Mouse (Mus musculus) liver (tissue): ENCODE data around the gene Glyatl3.

Experiments used
- DNase-seq: peaks from one replicate; pipeline ENCODE4 v3.0.0-alpha.2; 2020; ENCODE audit warnings: mixed read lengths

Gene Glyatl3

DNA sequence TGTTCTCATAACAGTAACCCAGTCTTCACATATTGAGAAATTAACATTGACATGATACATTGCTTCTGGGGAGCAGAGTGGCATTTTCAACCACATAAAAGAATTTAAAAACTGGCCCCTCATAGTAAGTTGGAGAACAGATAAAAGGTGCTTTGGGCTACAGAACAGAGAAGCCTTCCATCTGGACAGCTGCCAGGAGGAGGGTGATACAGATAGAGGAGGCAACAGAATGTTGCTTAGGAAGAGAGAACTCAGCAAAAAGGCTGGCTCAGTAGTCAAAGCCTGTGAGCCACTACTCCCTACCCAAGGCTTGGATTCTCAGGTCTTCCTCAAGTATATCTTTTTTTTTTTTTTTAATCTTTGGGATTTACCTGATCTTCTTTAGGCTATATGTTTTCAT, 59.1 kb downstream of the Glyatl3 start:
- no peak for DNase-seq
